Mouse (Mus musculus) C2C12 (cell line): ENCODE measurements around the gene Zbtb1.

Experiments
- CEBPB ChIP-seq: IDR thresholded peaks from one replicate; pipeline ENCODE4 v1.6.1; 2011; ENCODE audit warnings: low read depth, mild to moderate bottlenecking, control low read depth, moderate library complexity
- CTCF ChIP-seq: IDR thresholded peaks from one replicate; pipeline ENCODE4 v1.5.1; 2011; ENCODE audit not compliant: control insufficient read depth, insufficient read depth, insufficient read length

- TF ChIP-seq CEBPB (no peak), CTCF (no peak)
Measured at GRCm38 (mm10) chr12:76326437-76327220, 43.4 kb upstream of the Zbtb1 start.
